Mouse (Mus musculus) limb, embryonic 11.5 days (tissue): ENCODE measurements around the gene Cstf1. TPM values are rescaled to one million over a fixed set of nuclear protein-coding genes. Genes with fewer than 3 reads are reported as not detected.

Source experiments
- ATAC-seq: fragments of 200-750 bp; cut with Nextera tagmentation; 2 replicates; pipeline ENCODE4 v1.8.0; 2017; ENCODE audit warnings: low read depth; ENCODE audit not compliant: insufficient number of reproducible peaks, low FRiP score, low TSS enrichment
- DNase-seq: peaks from one replicate; pipeline ENCODE4 v3.0.0-alpha.2; 2015; ENCODE audit warnings: low spot score
- H3K27ac ChIP-seq: fragments of 300-500 bp; sonication (generic); replicated peaks from 2 replicates; pipeline ENCODE4 v1.5.1; 2014; ENCODE audit warnings: low read depth, mild to moderate bottlenecking, low read length
- H3K27me3 ChIP-seq: fragments of 300-500 bp; sonication (generic); 2 replicates; pipeline ENCODE4 v1.6.1; 2014; ENCODE audit warnings: mild to moderate bottlenecking, low read length, mixed read lengths; ENCODE audit not compliant: control insufficient read depth, insufficient read depth
- H3K36me3 ChIP-seq: fragments of 300-500 bp; sonication (generic); 2 replicates; pipeline ENCODE4 v1.6.1; 2014; ENCODE audit warnings: mild to moderate bottlenecking, low read length, moderate library complexity, mixed read lengths; ENCODE audit not compliant: control insufficient read depth, insufficient read depth
- H3K4me1 ChIP-seq: fragments of 300-500 bp; sonication (generic); 2 replicates; pipeline ENCODE4 v1.6.1; 2014; ENCODE audit warnings: low read length, mixed read lengths; ENCODE audit not compliant: control insufficient read depth, insufficient read depth
- H3K4me2 ChIP-seq: fragments of 300-500 bp; sonication (generic); 2 replicates; pipeline ENCODE4 v1.6.1; 2014; ENCODE audit warnings: low read depth, mild to moderate bottlenecking, moderate library complexity; ENCODE audit not compliant: severe bottlenecking
- H3K4me3 ChIP-seq: fragments of 300-500 bp; sonication (generic); 2 replicates; pipeline ENCODE4 v1.5.1; 2014; ENCODE audit warnings: low read depth, low read length
- H3K9ac ChIP-seq: fragments of 300-500 bp; sonication (generic); 2 replicates; pipeline ENCODE4 v1.6.1; 2014; ENCODE audit warnings: mild to moderate bottlenecking, low read length
- H3K9me3 ChIP-seq: fragments of 300-500 bp; sonication (generic); 2 replicates; pipeline ENCODE4 v1.6.1; 2016; ENCODE audit warnings: low read length; ENCODE audit not compliant: control insufficient read depth
- WGBS: fragments of 180-500 bp; shearing (Covaris S2); extraction: QIAGEN DNeasy Blood & Tissue Kit; methylation state at CpG from one replicate; pipeline ENCODE4 v1.1.7; 2014; 5-methylcytosine and 5-hydroxymethylcytosine counted together
- polyA plus RNA-seq: library from polyadenylated mRNA; unstranded; fragments of >200 nt; fragmentation: Nextera tagmentation; extraction: Ambion mirVana; gene quantifications from 2 replicates; pipeline ENCODE4 v1.2.1, GENCODE M21; 2014

The Cstf1 gene
- polyA plus RNA-seq: 52.1 and 60.3 TPM in 2 replicates

DNA sequence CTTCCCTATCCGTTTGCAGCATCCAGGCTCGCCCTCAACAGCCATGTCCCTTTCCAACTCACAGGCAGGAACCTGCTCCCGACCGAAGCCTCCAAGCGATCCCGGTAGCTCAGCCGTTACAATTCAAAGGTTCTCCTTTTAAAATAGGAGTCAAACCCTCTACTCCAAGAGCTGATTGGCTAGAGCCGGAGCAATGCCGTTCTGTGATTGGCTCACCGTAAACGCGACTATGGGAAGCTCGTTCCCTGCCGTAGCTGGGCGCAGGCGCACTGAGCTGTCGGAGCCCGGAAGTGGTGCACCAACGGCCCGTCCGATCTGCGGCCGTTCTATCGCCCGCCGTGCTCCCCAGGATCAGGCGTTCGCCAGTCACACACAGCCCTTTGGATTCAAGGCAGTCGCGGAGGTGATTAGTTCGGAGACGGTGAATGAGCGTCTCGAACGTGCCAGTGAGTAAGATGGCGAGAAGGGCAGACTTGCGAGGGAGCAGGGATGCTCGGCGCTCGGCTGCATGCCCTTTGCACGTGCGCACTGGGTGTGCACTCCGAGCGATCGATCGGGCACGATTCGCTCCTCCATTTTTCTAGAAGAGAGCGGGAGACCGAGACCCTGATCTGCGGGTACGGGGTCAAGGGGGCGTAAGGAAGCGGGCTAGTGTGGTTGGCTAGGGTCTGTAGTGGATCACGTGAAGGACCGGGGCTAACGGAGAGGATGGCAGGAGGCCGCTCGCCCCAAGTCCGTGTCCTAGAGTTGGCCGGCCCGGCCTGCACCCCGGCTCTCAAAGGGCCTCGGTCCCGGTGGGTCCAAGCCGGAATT lies at the start of gene Cstf1, which contains the start of gene Aurka:
TSS of gene Cstf1 (plus strand) at position 271 of the 813 bp plus-strand sequence.
TSS of gene Aurka (minus strand) at position 125 of the 813 bp plus-strand sequence.
- Histone ChIP-seq H3K27me3 (no peaks in the 10 kb centered on the region), H3K4me1 (peaks cover 9% of the 10 kb centered on the region), H3K4me3 (peak within 1 kb of the TSS; percentile 93), H3K4me2 (peak within 1 kb of the TSS; percentile 66), H3K36me3 (peaks cover 25% of the 10 kb centered on the region; the same call in 1 of the 2 replicates), H3K9ac (peak within 1 kb of the TSS; percentile 94), H3K9me3 (no peaks in the 10 kb centered on the region), H3K27ac (peak within 1 kb of the TSS; percentile 73)
- under 1% methylated on average over 63 of the region's 66 CpGs for WGBS
- DNase-seq (peak; percentile 94), ATAC-seq (peak; percentile 95)

DNA sequence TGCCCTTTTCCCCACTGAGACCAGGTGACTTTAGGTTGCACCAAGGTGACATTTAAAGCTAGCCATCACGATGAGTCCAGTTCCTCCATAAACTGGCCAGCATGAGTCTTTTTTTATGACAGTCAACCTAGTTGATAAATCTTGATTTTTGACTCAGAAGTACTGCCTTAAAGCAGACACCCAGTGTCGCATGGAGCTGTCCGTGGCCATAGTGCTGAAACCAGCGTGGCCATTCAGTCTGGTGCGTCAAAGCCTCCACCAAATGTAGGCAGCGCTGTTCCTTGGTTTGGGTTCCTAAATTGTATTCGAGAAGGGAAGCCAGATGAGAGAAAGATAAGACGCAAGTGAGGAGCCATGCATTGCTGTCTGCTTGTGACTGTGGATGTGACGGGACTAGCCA lies 49.6 kb upstream of the Cstf1 start:
- no peaks in the 10 kb centered on the region for H3K27me3 ChIP-seq
- H3K4me1 ChIP-seq: no peaks in the 10 kb centered on the region
- no peak overlapping the region for H3K4me3 ChIP-seq
- H3K9me3 ChIP-seq: no peaks in the 10 kb centered on the region
- 14% methylated on average over 9 of the region's 9 CpGs for WGBS
- DNase-seq: peak; percentile 93
- no peak overlapping the region for H3K9ac ChIP-seq
- H3K4me2 ChIP-seq: no peak overlapping the region
- no peaks in the 10 kb centered on the region for H3K36me3 ChIP-seq
- no peak overlapping the region for H3K27ac ChIP-seq
- no peak for ATAC-seq

DNA sequence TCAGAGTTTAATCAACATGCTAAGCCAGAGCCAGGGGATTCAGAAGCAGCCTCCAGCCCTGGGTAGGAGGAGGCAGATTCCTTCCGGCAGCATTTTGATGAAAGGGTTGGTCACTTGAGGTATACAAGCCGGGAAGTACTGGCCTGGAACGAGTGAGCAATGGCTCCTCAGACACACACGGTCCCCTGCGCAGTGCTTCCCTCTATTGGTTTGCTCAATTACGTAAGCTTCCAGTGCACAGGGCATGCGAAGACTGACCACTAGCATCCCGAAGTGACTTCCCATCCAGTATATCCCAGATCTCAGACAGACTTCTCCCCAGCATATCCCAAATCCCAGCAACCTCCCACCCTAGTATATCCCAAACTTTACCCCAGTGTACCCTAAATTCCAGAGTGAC lies 42.2 kb upstream of the Cstf1 start:
- Histone ChIP-seq H3K36me3 (no peaks in the 10 kb centered on the region), H3K4me3 (no peak overlapping the region), H3K27ac (no peak overlapping the region), H3K4me1 (no peaks in the 10 kb centered on the region), H3K27me3 (0 out of 2 replicates have a peak, but pooled peaks cover 3% of the 10 kb centered on the region), H3K9ac (no peak overlapping the region), H3K9me3 (no peaks in the 10 kb centered on the region), H3K4me2 (no peak overlapping the region)
- no peak for ATAC-seq
- DNase-seq: no peak
- WGBS: 66% methylated on average over 8 of the region's 8 CpGs

DNA sequence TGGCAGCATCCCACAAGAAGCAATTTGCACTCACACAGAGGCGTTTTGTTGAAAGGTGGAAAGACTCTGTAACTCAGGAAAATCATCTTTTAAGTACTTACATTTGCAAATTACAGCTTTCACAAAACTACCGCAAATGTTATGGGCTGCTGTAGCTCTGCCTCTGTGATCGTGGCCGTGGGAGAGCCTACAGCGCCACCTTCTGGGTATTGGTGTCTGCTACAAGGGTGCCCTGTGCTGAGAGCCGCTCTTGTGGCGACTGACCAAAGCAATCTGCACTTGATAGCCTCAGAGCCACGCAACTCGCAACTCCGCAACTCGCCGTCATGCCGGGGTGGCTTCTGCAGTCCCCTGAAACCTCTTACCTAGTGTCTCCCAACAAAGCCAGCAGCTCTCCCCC lies 41.3 kb upstream of the Cstf1 start:
- DNase-seq: peak; percentile 81
- Histone ChIP-seq H3K4me1 (no peaks in the 10 kb centered on the region), H3K36me3 (no peaks in the 10 kb centered on the region), H3K4me3 (no peak overlapping the region), H3K27ac (no peak overlapping the region), H3K9me3 (no peaks in the 10 kb centered on the region), H3K27me3 (0 out of 2 replicates have a peak, but pooled peaks cover 3% of the 10 kb centered on the region), H3K4me2 (no peak overlapping the region), H3K9ac (no peak overlapping the region)
- whole genome bisulfite sequencing: 8% methylated on average over 13 of the region's 13 CpGs
- ATAC-seq: no peak

DNA sequence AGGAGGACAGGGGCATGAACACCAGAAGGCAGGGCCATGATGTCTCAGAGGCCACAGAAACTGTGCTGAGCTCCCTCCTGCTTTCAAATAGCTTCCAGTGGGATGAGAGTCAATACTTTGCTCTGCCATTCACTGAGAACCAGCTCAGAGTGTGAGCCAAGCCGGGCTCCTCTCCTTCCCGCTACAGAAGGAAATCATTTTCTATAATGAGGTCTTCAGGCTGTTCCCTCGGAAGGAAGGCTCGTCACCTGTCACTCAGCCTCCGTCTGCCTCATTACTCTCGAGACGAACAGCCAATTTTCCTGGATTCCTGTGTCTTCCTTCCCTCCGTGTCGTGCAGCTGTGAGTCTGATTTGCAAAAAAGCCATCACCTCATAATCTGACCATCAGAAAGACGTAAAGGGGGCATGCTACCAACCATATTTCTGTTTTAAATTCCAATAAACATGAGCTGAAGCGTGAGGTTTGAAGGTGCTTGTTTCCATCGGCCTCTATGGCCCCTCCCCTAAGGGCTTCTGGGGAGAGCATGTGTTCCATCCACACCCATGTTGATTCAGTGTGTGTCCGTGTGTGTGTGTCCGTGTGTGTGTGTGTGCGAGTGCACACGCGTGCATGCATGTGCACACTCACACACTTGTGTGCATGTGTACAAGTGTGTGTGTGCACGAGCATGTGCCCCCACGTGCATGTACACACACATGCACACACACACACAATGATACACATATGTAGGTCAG lies 32.1 kb upstream of the Cstf1 start:
- Histone ChIP-seq H3K27me3 (no peaks in the 10 kb centered on the region), H3K27ac (no peak overlapping the region), H3K4me1 (no peaks in the 10 kb centered on the region), H3K4me2 (no peak overlapping the region), H3K9ac (no peak overlapping the region), H3K9me3 (no peaks in the 10 kb centered on the region), H3K4me3 (no peak overlapping the region), H3K36me3 (no peaks in the 10 kb centered on the region)
- DNase-seq: no peak
- ATAC-seq: no peak
- 61% methylated on average over 19 of the region's 19 CpGs for WGBS

DNA sequence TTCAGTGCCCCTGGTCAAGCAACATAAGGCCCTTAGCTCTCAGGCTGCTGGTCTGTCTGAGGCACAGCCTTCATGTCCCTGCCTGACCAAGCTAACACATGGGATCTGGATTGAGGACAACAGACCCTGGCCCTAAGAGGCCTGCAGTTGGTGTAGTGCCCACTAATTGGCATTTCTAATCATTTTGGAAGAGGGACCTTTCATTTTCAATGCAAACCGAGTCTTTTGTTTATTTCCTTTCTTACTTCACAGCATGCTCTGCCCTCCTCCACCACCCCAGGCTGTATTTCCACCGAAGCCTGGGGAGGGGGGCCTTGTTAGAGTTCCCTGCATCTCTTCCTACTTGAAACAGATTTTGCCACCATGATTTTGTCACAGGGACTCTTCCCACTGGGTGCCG lies 29.5 kb upstream of the Cstf1 start:
- no peak overlapping the region for H3K4me2 ChIP-seq
- ATAC-seq: no peak
- H3K27me3 ChIP-seq: no peaks in the 10 kb centered on the region
- DNase-seq: no peak
- 68% methylated on average over 3 of the region's 3 CpGs for WGBS
- no peak overlapping the region for H3K4me3 ChIP-seq
- no peaks in the 10 kb centered on the region for H3K36me3 ChIP-seq
- H3K4me1 ChIP-seq: peaks cover 2% of the 10 kb centered on the region
- no peak overlapping the region for H3K9ac ChIP-seq
- H3K27ac ChIP-seq: no peak overlapping the region
- H3K9me3 ChIP-seq: no peaks in the 10 kb centered on the region

DNA sequence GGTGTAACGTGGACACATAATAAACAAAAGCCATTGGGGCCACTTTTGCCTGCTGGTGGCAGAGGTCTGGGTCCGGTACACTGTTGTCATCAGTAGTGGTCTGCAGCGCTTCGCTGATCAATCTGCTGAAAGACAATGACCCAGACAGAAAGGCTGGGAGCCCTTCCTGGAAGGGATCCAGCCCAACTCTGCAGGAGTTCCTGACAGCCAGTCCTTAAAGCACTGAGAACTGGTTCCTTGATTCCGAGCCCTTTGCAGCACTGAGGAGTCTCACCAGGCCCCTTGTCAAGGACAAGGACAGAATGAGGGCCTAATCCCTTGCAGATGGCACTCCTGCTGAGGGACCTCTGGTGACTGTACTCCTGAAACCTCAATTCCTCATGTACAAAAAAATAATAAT lies 28.9 kb upstream of the Cstf1 start:
- ATAC-seq: no peak
- Histone ChIP-seq H3K27me3 (no peaks in the 10 kb centered on the region), H3K36me3 (no peaks in the 10 kb centered on the region), H3K9ac (no peak overlapping the region), H3K27ac (no peak overlapping the region), H3K4me3 (no peak overlapping the region), H3K4me1 (peaks cover 7% of the 10 kb centered on the region), H3K9me3 (no peaks in the 10 kb centered on the region), H3K4me2 (no peak overlapping the region)
- no peak for DNase-seq
- WGBS: 55% methylated on average over 5 of the region's 5 CpGs

DNA sequence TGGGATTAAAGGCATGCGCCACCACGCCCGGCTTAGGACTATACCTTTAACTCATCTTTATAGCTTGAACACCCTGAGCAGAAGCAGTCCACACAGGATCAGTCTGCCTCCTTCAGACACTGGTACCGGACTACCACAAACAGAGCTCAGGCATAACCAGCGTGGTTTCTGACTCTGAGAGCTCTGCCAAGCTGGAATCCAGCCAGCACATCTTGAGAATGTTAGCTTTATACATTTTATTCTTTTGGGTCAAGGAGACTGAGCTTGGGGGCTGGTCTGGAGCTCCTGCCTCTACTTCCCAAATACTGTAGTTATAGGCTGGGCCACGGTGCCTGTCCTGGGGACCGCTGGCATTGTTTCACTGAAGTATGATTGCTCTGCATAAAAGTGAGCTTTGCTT lies 26.7 kb upstream of the Cstf1 start:
- Histone ChIP-seq H3K9ac (no peak overlapping the region), H3K4me2 (no peak overlapping the region), H3K9me3 (no peaks in the 10 kb centered on the region), H3K27ac (no peak overlapping the region), H3K4me1 (peaks cover 7% of the 10 kb centered on the region), H3K36me3 (no peaks in the 10 kb centered on the region), H3K4me3 (no peak overlapping the region), H3K27me3 (no peaks in the 10 kb centered on the region)
- 92% methylated on average over 7 of the region's 7 CpGs for WGBS
- ATAC-seq (no peak), DNase-seq (no peak)
